Mouse (Mus musculus): ENCODE results near the gene Bcar3.

Bcar3 gene

DNA sequence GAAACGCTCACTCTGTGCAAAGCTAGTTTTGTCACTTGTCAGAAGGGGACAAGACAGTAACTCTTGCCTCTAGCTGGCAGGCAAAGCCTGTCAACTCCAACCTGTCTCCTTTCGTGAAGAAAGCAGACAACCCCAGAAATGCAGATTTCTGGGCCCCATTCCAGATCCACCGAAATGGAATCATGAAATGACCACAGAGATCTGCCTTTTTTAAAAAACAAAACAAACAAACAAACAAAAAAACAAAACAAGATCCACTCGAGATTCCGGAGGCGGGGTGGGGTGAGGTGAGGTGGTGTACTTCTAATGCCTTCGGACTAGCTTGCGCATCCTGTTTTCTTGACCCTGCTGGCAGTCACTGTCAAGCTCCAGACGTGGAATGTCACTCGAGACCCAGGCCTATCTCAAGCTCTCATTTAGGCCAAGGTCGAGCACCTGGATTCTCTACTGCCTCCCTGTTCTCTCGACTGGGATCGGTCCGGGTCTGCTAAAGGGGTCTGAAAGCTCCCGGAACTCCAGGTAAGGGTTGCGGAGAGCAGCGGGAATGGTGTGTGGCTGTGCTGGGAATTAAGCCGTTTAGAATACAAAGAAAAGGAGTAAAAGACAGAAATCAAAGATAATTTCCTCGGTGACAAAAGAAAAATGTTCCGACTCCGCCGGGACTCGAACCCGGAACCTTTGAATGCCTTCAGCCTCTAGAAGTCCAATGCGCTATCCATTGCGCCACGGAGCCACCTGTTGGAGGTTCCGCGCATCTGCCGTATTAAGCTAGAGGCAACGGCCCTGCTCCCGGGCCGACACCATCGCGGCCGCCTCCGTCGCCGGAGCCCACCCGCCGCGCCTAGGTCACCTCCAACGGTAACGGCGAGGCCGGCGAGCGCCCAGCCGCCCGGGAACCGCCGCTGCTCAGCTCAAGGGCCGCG, 1.4 kb upstream of the Bcar3 start:
- peak; percentile 92 for DNase-seq (ENCODE audit: low spot score)

GRCm38 (mm10) chr3:122293223-122293953, 548 bp upstream of the Bcar3 start:
- no peak for DNase-seq (ENCODE audit: low spot score)

- peak; percentile 41 for DNase-seq (ENCODE audit: low spot score)
Observed at GRCm38 (mm10) chr3:122295511-122295910, 1.6 kb downstream of the Bcar3 start.

GRCm38 (mm10) chr3:122296979-122297378, 3.0 kb downstream of the Bcar3 start:
- DNase-seq (ENCODE audit: low spot score), result no peak

- DNase-seq (ENCODE audit: low spot score), result no peak
Observed at GRCm38 (mm10) chr3:122300983-122301919, 7.3 kb downstream of the Bcar3 start.

- no peak for DNase-seq (ENCODE audit: low spot score)
Observed at GRCm38 (mm10) chr3:122304560-122304959, 10.6 kb downstream of the Bcar3 start.

- no peak for DNase-seq (ENCODE audit: low spot score)
Observed at GRCm38 (mm10) chr3:122307894-122308671, 14.1 kb downstream of the Bcar3 start.

DNA sequence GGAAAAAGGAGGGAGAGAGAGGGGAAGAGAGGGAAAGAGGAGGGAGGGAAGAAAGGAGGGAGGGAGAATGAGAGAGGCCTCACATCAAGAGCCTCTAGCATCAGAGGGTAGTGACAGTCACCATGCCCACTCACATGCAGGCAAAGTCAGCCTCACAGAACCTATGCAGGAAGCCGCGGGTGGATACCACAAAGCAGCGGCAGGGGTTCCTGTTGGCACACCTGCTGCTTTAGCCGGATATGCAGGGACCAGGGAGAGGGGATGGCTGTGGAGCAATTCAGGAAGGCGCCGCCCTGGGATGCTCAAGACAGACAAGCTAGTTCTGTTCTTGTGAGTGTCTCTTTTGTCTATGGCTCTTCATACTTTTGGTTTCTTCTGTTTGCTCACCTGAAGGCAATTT, 15.0 kb downstream of the Bcar3 start:
- DNase-seq (ENCODE audit: low spot score), result no peak

- DNase-seq (ENCODE audit: low spot score), result peak; percentile 53
Observed at GRCm38 (mm10) chr3:122312078-122312477, 18.1 kb downstream of the Bcar3 start.

GRCm38 (mm10) chr3:122312936-122313629, 19.1 kb downstream of the Bcar3 start:
- DNase-seq (ENCODE audit: low spot score), result no peak

DNA sequence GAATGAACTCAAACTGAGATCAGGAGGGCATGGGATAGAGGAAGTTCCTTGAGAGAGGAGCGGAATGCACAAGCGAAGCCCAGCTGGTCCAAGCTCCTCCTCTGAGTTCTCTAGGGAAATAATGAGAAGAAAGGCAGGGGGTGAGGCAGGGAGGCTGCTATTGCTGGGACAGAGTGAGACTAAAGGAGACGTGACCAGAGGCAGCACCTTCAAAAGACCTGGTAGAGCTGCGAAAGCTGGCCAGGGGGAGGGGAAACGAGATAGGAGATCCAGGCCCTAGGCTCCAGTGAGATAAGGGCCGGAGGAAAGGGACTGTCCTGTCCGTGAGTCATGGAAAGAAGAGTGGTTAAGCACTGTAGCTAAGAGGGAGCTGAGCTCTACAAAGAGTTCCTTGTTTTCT, 20.0 kb downstream of the Bcar3 start:
- DNase-seq (ENCODE audit: low spot score), result no peak

DNA sequence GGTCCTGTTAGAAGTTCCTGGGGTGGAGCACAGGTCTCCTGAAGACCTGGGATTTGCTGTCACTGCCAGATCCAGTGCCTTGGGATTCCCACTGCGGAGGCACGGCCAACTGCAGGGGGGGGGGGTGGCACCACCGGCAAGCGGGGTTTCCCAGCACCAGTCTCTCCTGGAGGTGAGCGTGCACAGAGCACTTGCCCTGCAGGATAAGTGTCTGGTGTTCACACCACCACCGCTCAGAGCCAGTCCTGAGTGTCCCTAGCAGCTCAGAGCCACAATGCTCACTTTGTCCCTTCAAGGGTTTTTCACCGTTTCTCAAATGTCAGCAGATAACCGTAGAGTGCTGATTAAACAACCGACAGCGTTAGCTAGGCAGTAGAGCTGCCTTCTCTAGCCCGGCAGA, 22.7 kb downstream of the Bcar3 start:
- DNase-seq (ENCODE audit: low spot score), result no peak

DNA sequence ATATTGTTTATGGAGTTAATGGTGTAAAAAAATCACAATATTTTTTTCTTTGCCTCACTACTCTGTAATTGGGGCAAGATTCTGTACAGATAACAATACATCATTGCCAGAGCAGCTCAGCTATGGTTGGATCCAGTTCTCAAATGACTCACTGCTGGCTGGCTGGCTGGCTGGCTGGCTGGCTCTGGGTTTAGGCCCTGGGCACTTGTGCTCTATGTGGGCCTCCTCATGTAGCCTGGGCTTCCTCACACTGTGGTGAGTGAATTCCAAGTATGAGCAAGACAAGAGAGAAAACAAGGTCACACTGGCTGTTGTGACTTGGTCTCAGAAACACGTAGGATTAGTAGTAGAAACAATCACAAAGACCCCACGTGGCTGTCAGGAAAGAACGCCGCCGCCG, 23.4 kb downstream of the Bcar3 start:
- no peak for DNase-seq (ENCODE audit: low spot score)

GRCm38 (mm10) chr3:122322226-122322625, 28.3 kb downstream of the Bcar3 start:
- DNase-seq (ENCODE audit: low spot score), result no peak

GRCm38 (mm10) chr3:122323841-122324240, 29.9 kb downstream of the Bcar3 start:
- no peak for DNase-seq (ENCODE audit: low spot score)

DNA sequence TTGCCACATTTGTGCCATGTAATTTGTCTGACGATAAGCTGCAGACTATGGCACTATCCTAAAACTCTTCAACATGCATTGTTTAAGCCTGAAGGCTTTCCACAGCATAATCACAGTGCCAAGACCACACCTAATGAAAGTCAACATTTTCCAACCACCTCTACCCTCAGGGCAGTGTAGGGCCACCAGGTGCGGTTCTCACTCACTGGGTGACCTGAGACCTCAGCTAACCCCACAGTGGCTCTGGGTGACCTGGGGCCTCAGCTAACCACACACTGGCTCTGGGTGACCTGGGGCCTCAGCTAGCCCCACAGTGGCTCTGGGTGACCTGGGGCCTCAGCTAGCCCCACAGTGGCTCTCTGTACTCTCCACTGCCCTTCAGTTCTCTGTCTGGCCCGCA, 30.6 kb downstream of the Bcar3 start:
- DNase-seq (ENCODE audit: low spot score), result no peak

DNA sequence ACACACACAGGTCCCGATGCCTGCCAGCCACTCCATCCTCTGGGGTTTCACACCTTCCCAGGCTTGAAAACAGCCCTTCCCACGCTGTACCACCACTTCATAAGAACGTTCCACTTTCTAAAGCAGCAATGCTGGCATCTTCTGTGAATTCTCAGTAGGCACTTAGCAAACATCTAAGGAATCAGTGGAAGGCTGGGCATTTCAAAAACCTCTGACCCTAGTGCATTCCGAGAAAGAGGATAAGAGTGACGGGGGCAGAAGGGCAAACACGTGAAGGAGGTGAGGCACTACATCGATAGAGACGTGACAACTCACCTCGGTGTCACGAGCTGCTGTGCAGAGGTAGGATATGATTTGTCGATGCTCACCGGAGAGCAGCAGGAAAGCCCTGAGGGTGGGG, 36.5 kb downstream of the Bcar3 start:
- no peak for DNase-seq (ENCODE audit: low spot score)

- DNase-seq (ENCODE audit: low spot score), result no peak
Observed at GRCm38 (mm10) chr3:122333493-122333892, 39.6 kb downstream of the Bcar3 start.

DNA sequence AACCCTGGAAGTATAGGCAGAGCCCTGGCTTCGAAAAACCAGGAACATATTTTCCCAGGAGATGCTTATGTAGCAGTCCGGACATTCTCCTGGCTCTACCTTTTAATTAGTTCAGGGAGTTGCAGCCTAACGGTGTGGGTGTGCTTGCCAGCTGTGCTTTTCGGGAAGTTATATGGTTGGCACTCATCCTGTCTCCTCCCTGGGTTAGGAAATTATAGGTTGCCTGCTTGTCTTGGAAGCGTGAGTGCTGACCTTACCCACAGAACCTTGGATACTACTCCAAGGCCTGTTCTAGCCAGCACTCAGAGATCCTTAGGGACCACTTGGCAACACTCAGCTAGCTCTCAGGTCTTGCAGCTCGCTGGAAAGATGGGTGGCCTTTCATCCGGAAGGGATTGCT, 40.0 kb downstream of the Bcar3 start:
- no peak for DNase-seq (ENCODE audit: low spot score)

DNA sequence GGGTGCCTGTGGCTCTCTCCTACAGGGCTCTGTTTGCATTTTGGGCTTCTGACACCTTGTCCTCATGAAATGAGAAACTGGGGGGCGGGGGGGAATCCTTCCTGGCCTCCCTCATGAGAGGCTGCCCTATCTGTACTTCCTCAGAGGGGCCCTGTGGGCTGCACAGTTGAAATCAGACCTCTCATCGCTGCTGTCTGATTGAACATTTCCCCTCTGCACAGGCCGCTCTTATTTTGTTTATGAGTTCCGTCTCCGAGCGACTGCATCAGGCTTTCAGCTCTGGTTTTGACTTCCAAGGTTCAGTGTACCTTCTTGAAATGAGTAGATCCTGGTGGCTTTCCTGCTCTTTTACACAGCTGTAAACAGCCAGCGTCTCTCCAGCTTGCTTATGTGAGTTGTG, 40.4 kb downstream of the Bcar3 start:
- DNase-seq (ENCODE audit: low spot score), result no peak

DNA sequence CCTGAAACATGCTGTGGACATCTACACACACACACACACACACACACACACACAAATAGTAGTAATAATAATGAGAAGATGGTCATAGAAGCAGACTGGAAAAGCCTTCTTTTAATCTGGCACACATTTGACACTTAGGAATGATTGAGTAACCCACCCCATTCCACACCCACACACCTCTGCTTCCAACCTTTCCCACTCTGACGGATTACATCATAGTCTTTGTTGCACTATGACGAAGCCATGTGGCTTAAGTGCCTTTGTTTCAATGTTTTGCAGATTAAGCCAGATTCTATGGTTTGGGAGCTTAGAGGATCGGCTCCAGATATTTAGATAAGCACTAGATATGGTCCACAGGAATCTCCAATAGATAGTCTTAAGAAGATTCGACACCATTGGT, 42.1 kb downstream of the Bcar3 start:
- no peak for DNase-seq (ENCODE audit: low spot score)

All from spleen, adult 12 weeks (tissue).